Mouse (Mus musculus) kidney, embryonic 16.5 days (tissue): ENCODE results near the gene Ust. TPM values are rescaled to one million over a fixed set of nuclear protein-coding genes. Genes with fewer than 3 reads are reported as not detected.

ENCODE experiments used
- ATAC-seq: fragments of 200-750 bp; cut with Nextera tagmentation; 2 replicates; pipeline ENCODE4 v1.8.0; 2017; ENCODE audit warnings: moderate TSS enrichment; ENCODE audit not compliant: low FRiP score, low TSS enrichment
- H3K27ac ChIP-seq: fragments of 300-500 bp; sonication (generic); 2 replicates; pipeline ENCODE4 v1.5.1; 2014; ENCODE audit warnings: low read length
- H3K27me3 ChIP-seq: fragments of 300-500 bp; sonication (generic); 2 replicates; pipeline ENCODE4 v1.6.1; 2014; ENCODE audit warnings: low read length, control low read depth, mixed read lengths; ENCODE audit not compliant: insufficient read depth
- H3K36me3 ChIP-seq: fragments of 300-500 bp; sonication (generic); 2 replicates; pipeline ENCODE4 v1.6.1; 2014; ENCODE audit warnings: low read length, control low read depth, mixed read lengths; ENCODE audit not compliant: insufficient read depth
- H3K4me1 ChIP-seq: fragments of 300-500 bp; sonication (generic); 2 replicates; pipeline ENCODE4 v1.6.1; 2014; ENCODE audit warnings: low read length, control low read depth, mixed read lengths; ENCODE audit not compliant: insufficient read depth
- H3K4me2 ChIP-seq: fragments of 300-500 bp; sonication (generic); replicated peaks from 2 replicates; pipeline ENCODE4 v1.6.1; 2014; ENCODE audit warnings: low read depth, low read length
- H3K4me3 ChIP-seq: fragments of 300-500 bp; sonication (generic); 2 replicates; pipeline ENCODE4 v1.5.1; 2014; ENCODE audit warnings: mild to moderate bottlenecking, low read length
- H3K9ac ChIP-seq: fragments of 300-500 bp; sonication (generic); replicated peaks from 2 replicates; pipeline ENCODE4 v1.6.1; 2014; ENCODE audit warnings: low read length
- H3K9me3 ChIP-seq: fragments of 300-500 bp; sonication (generic); 2 replicates; pipeline ENCODE4 v1.6.1; 2016; ENCODE audit warnings: low read length, control low read depth
- WGBS: fragments of 180-500 bp; shearing (Covaris S2); extraction: QIAGEN DNeasy Blood & Tissue Kit; methylation state at CpG from one replicate; pipeline ENCODE4 v1.1.7; 2014; 5-methylcytosine and 5-hydroxymethylcytosine counted together
- polyA plus RNA-seq: library from polyadenylated mRNA; unstranded; fragments of >200 nt; fragmentation: Nextera tagmentation; extraction: Ambion mirVana; gene quantifications from 2 replicates; pipeline ENCODE4 v1.2.1, GENCODE M21; 2015

The Ust gene
- polyA plus RNA-seq, 1 experiment from 2014 or later: 4.9 TPM

DNA sequence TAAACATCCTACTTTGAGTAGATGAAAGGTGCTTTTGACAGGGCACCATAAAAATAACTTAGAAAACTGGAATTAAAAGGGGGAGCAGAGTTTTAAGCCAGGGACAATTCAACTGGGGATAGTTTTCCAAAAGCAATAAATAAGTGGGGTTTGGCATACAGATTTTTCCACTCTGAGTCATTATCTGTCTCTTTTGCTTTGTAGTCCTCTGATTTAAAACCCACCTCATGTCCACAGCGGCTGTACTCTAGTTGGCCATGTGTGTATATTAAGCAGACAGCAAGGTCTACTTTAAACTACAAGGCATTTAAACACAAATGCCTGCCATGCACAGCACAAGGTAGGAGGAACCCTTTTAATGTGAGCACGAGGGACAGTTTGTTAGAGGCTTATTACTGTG lies 126.4 kb downstream of the Ust start:
- H3K27me3 ChIP-seq: no peaks in the 10 kb centered on the region
- no peak overlapping the region for H3K9ac ChIP-seq
- no peaks in the 10 kb centered on the region for H3K36me3 ChIP-seq
- no peak overlapping the region for H3K27ac ChIP-seq
- no peak for ATAC-seq
- H3K4me2 ChIP-seq: no peak overlapping the region
- 0 out of 2 replicates have a peak, but pooled peaks cover 6% of the 10 kb centered on the region for H3K4me1 ChIP-seq
- 31% methylated on average over 2 of the region's 2 CpGs for WGBS
- peaks cover 4% of the 10 kb centered on the region; the same call in 1 of the 2 replicates for H3K9me3 ChIP-seq
- no peak overlapping the region for H3K4me3 ChIP-seq

DNA sequence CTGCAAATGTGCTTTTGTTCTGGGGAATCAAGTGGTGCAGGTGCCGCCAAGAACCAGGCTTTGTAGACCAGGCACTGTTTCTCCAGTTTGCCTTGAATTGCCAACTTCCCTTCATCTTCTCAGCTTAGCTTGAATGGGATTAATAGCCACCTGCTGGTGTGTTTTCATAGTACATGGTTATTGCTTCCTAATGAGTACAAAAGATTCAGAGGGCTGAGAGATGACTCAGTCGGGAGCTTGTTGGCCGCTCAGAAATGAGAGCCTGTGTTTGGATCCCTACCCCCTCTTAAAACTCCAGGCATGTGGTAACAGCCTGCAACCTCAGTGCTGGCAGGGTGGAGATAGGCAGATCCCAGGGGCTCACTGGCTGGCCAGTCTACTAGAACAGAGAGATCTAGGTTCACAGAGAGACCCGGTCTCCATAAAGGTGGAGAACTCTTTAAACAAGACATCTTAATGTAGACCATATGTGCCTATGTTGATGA lies 127.3 kb downstream of the Ust start:
- H3K27me3 ChIP-seq: no peaks in the 10 kb centered on the region
- H3K9me3 ChIP-seq: no peaks in the 10 kb centered on the region
- H3K27ac ChIP-seq: no peak overlapping the region
- WGBS: 63% methylated on average over 4 of the region's 4 CpGs
- H3K36me3 ChIP-seq: no peaks in the 10 kb centered on the region
- H3K4me1 ChIP-seq: 0 out of 2 replicates have a peak, but pooled peaks cover 6% of the 10 kb centered on the region
- no peak overlapping the region for H3K4me2 ChIP-seq
- no peak for ATAC-seq
- no peak overlapping the region for H3K9ac ChIP-seq
- H3K4me3 ChIP-seq: no peak overlapping the region

- Histone ChIP-seq H3K4me3 (no peak overlapping the region), H3K36me3 (no peaks in the 10 kb centered on the region), H3K9me3 (no peaks in the 10 kb centered on the region), H3K9ac (no peak overlapping the region), H3K27ac (no peak overlapping the region), H3K4me2 (no peak overlapping the region), H3K4me1 (0 out of 2 replicates have a peak, but pooled peaks cover 6% of the 10 kb centered on the region), H3K27me3 (no peaks in the 10 kb centered on the region)
- 67% methylated on average over 7 of the region's 7 CpGs for WGBS
- no peak for ATAC-seq
These were observed 130.4 kb downstream of the Ust start for GRCm38 (mm10) chr10:8388239-8388638.

GRCm38 (mm10) chr10:8369894-8370500 lies 148.6 kb downstream of the Ust start:
- Histone ChIP-seq H3K9me3 (no peaks in the 10 kb centered on the region), H3K9ac (no peak overlapping the region), H3K4me3 (no peak overlapping the region), H3K4me2 (no peak overlapping the region), H3K36me3 (no peaks in the 10 kb centered on the region), H3K27ac (no peak overlapping the region), H3K27me3 (no peaks in the 10 kb centered on the region), H3K4me1 (no peaks in the 10 kb centered on the region)
- ATAC-seq: no peak
- WGBS: 70% methylated on average over 10 of the region's 10 CpGs

DNA sequence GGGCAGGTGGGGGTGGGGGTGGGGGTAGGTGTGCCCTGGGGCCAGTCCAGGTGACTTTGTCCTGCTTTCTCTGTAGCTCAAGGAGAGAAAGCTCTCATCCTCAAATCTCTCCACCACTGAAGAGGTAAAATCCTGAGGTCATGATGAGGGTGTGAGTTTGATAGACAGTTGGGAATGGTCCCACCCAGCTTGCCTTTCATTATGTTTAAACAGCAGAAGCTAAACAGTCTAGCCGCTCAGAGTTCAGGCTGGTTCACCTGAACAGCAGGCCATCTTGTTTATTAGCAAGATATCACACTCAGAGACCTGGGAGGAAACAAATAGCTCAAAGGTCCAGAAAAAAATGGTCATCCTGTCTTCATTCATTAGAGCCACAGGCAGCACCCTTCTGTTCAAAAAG lies 152.8 kb downstream of the Ust start:
- WGBS: 41% methylated on average over 1 of the region's 1 CpGs
- no peaks in the 10 kb centered on the region for H3K9me3 ChIP-seq
- H3K36me3 ChIP-seq: no peaks in the 10 kb centered on the region
- no peak overlapping the region for H3K4me3 ChIP-seq
- no peak for ATAC-seq
- H3K27me3 ChIP-seq: no peaks in the 10 kb centered on the region
- no peak overlapping the region for H3K4me2 ChIP-seq
- no peaks in the 10 kb centered on the region for H3K4me1 ChIP-seq
- no peak overlapping the region for H3K27ac ChIP-seq
- no peak overlapping the region for H3K9ac ChIP-seq

DNA sequence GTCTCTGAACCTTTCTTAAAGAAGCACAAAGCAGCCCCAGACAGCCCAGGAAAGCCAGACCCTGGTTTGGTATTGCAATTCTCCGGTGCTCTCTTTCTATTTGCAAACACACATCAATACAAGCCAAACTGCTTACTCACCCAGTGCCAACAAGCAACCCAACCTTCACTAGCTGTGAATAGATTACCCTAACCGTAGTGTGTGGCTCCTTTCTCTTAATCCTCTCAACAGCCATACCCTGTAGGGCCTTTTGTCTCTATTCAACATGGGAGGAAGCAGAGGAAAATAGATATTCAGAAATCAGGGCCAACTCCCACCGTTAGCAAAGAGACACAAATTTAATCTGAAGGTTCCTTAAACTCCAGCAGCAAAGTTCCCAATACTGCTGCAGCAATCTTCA lies 154.4 kb downstream of the Ust start:
- Histone ChIP-seq H3K4me1 (no peaks in the 10 kb centered on the region), H3K4me3 (no peak overlapping the region), H3K27me3 (no peaks in the 10 kb centered on the region), H3K4me2 (no peak overlapping the region), H3K9ac (no peak overlapping the region), H3K9me3 (no peaks in the 10 kb centered on the region), H3K27ac (no peak overlapping the region), H3K36me3 (no peaks in the 10 kb centered on the region)
- ATAC-seq: no peak
- WGBS: 75% methylated on average over 3 of the region's 3 CpGs

DNA sequence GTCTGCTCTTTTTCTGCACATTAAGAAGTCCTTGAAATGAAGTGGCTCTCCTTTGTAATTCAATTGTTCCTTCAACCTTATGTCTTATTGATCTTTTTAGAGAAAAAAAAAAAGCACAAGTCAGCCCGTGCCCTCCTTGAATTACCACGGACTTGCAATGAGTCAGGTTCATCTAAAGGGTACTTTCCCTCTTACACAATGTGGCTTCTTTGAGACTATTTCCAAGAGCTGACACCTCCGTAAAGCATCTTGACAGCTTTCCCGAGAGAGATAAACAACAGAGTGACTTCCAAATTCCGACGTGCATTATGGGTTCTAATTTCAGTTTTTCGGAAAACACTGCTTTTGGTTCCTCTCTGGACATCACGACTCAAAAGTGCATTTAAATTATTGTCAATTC lies 155.3 kb downstream of the Ust start:
- no peaks in the 10 kb centered on the region for H3K27me3 ChIP-seq
- H3K4me1 ChIP-seq: no peaks in the 10 kb centered on the region
- no peak for ATAC-seq
- H3K36me3 ChIP-seq: no peaks in the 10 kb centered on the region
- no peak overlapping the region for H3K9ac ChIP-seq
- no peak overlapping the region for H3K4me3 ChIP-seq
- no peaks in the 10 kb centered on the region for H3K9me3 ChIP-seq
- WGBS: 24% methylated on average over 8 of the region's 8 CpGs
- H3K27ac ChIP-seq: no peak overlapping the region
- H3K4me2 ChIP-seq: no peak overlapping the region

GRCm38 (mm10) chr10:8358286-8359045 lies 160.2 kb downstream of the Ust start:
- no peak overlapping the region for H3K4me3 ChIP-seq
- 84% methylated on average over 15 of the region's 15 CpGs for WGBS
- H3K27me3 ChIP-seq: no peaks in the 10 kb centered on the region
- no peak for ATAC-seq
- H3K4me2 ChIP-seq: no peak overlapping the region
- H3K27ac ChIP-seq: no peak overlapping the region
- no peak overlapping the region for H3K9ac ChIP-seq
- no peaks in the 10 kb centered on the region for H3K36me3 ChIP-seq
- H3K9me3 ChIP-seq: no peaks in the 10 kb centered on the region
- no peaks in the 10 kb centered on the region for H3K4me1 ChIP-seq

DNA sequence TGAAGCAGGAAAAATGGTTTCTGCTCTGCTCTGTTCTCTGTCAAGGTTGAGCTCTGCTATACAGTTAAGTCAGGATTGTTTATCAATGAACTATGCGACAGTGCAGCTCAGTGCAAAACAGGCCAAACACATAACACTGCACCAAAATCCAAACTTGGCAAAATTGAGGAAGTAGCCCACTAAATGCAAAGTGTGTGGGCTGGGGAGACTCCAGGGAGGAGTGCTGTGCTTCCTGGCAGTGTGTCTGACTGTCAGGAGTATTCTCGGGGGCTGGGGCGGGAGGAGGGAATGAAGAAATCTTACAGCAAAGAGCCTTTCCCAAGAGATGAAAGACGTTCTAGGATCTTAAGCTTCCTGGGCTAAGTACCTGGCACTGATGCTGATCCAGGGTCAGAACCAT lies 165.1 kb downstream of the Ust start:
- H3K4me2 ChIP-seq: no peak overlapping the region
- no peaks in the 10 kb centered on the region for H3K27me3 ChIP-seq
- no peaks in the 10 kb centered on the region for H3K4me1 ChIP-seq
- WGBS: 72% methylated on average over 4 of the region's 4 CpGs
- H3K36me3 ChIP-seq: no peaks in the 10 kb centered on the region
- no peak overlapping the region for H3K4me3 ChIP-seq
- H3K9me3 ChIP-seq: no peaks in the 10 kb centered on the region
- no peak for ATAC-seq
- H3K9ac ChIP-seq: no peak overlapping the region
- H3K27ac ChIP-seq: no peak overlapping the region

GRCm38 (mm10) chr10:8350626-8351025 lies 168.0 kb downstream of the Ust start:
- Histone ChIP-seq H3K9ac (no peak overlapping the region), H3K36me3 (no peaks in the 10 kb centered on the region), H3K27ac (no peak overlapping the region), H3K27me3 (no peaks in the 10 kb centered on the region), H3K4me2 (no peak overlapping the region), H3K4me1 (no peaks in the 10 kb centered on the region), H3K4me3 (no peak overlapping the region), H3K9me3 (no peaks in the 10 kb centered on the region)
- 89% methylated on average over 7 of the region's 7 CpGs for WGBS
- ATAC-seq: no peak
